Mouse (Mus musculus) embryo, embryonic 9.5 days (tissue): ENCODE measurements at regions not wholly inside any gene's neighbourhood (a gene's known extent, or its start where the extent isn't known, plus 50 kb on each side); places are given as distances from the start of the nearest gene placed in this dataset.

Experiments used
- DNase-seq: peaks from one replicate; pipeline ENCODE4 v3.0.0-alpha.2; 2017; ENCODE audit errors: extremely low spot score

- DNase-seq, result no peak
Measured at GRCm38 (mm10) chrX:82741478-82741877, 207.2 kb upstream of the Dmd start.

- DNase-seq, result no peak
Measured at GRCm38 (mm10) chrX:82764204-82764603, 184.5 kb upstream of the Dmd start.

DNA sequence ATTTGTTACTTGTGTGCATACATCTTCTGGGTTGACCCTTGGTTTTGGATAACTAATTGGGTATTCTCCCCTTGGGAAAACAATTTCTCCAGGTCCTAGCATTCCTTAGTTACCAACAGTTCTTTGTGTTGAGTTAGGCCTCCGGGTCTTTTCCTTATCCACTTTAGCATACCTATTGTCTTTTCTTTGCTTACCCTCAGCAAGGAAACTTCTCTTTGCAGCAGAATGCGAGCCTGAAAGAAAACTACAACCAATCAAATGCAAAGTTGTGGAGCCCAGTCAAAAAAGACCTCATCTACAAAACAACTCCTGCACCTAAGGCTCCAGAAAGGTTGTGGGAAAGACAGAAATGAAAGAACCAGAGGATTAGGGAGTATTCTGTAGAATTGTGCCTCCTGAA lies 139.5 kb upstream of the Dmd start:
- DNase-seq, result no peak

GRCm38 (mm10) chrX:82814618-82815017 lies 134.1 kb upstream of the Dmd start:
- peak; percentile 9 for DNase-seq

- peak; percentile 3 for DNase-seq
Measured at GRCm38 (mm10) chrX:82817045-82817444, 131.6 kb upstream of the Dmd start.

DNA sequence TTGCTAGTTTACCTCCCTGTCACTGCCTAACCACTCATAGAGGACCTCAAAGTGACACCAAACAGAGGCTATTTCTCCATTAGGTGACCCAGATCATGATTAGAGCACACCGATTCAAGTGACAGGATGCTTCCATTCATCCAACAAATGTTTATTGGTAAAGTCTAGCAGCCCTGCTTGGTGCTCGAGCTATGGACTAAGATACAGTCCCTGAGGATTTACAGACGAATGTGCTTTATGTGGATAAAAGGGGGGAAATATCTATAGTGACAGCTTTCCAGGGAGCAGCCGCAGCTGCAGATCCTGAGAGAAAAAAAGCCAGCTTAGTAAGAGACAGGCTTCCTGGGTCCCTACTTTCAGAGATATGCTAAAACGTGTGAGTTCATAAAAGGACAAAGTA lies 125.1 kb upstream of the Dmd start:
- DNase-seq, result no peak

- no peak for DNase-seq
Measured at GRCm38 (mm10) chrX:82866116-82866515, 82.6 kb upstream of the Dmd start.
